Mouse (Mus musculus): ENCODE measurements around the gene Tenm2.

The Tenm2 gene

DNA sequence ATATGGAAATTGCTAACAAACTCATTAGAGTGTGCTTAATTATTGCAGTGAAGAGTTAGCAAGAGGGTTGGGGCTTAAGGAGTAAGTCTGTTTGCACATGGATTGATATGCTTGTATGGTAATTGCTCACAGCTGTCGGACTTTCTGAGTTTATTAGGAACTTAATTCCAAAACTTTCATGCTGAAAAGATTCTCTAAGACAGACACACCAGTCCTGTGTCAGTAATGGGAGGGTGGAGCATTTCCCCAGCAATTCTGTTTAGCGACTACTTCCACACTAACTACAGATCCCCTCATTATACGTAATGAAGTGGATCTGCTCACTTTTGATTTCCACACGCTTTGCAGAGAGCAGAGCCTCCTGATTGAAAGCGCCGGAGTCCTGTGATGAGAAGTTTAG lies 622.0 kb downstream of the Tenm2 start:
- DNase-seq (ENCODE audit: extremely low read depth, low read depth, low spot score), result no peak

DNA sequence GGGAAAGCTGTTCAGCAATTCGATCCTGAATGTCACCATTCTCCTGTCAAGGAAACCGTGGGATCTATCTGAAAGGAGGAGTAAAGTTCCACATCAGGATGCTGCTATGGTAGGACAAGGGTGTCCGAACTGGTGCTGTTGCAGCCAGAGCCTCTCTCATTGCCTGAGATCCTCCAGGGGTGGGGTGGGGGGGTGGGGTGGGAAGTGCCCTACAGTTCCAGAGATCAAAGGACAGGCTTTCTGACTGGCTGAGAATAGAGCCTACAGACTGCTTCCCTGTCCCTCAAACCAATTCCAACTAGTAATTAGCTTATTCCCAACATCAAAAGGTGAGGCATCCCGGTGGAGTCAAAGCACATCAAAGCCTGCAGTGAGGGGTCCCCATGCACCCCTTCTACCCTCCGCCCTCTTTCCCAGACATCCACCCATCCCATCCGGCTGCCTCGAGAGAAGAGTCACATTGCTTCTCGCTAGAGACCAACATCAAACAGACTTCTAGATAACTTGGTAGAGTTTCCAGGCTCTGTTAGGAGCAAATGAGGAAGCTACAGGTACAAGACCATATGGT lies 630.9 kb downstream of the Tenm2 start:
- DNase-seq (ENCODE audit: extremely low read depth, low read depth, low spot score), result no peak

- DNase-seq (ENCODE audit: extremely low read depth, low read depth, low spot score), result no peak
Observed at GRCm38 (mm10) chr11:36604272-36604671, 631.5 kb downstream of the Tenm2 start.

- no peak for DNase-seq (ENCODE audit: extremely low read depth, low read depth, low spot score)
Observed at GRCm38 (mm10) chr11:36592471-36592870, 643.3 kb downstream of the Tenm2 start.

DNA sequence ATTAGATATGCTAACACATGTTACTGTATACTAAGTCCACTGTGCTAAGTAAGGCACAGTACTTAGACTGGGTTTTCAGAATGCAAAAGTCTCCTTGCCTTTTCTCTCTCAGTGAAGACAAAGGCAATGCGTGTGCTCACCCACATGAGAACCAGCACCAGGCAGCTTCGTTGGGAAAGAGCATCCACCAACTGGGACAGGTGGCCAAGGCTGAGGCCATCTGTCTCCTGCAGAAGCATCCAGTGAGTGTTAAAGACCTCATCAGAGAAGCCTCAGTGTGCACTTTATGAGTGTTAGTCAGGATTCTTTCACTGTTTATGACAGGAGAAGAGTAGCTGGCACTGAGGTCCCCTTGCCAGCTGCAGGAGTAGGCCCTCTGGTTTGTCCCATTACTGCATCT lies 669.6 kb downstream of the Tenm2 start:
- DNase-seq (ENCODE audit: extremely low read depth, low read depth, low spot score), result no peak

DNA sequence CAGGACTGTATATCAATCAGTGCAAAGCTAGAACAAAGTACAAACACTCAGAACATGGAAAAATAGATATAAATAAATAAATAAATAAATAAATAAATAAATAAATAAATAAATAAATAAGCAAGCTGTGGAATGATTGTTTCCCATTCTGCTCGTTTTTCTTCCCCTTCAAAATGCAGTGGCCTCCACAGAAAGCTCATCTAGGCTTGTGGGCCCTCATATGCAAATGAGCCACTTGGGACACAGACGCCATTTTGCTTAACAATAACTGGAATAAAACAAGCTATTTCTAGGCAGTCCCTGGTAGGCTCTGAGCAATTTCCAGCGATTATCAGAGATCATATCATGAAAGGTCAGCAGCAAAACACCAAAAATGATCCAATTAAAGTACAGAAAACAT lies 672.9 kb downstream of the Tenm2 start:
- DNase-seq (ENCODE audit: extremely low read depth, low read depth, low spot score), result no peak

DNA sequence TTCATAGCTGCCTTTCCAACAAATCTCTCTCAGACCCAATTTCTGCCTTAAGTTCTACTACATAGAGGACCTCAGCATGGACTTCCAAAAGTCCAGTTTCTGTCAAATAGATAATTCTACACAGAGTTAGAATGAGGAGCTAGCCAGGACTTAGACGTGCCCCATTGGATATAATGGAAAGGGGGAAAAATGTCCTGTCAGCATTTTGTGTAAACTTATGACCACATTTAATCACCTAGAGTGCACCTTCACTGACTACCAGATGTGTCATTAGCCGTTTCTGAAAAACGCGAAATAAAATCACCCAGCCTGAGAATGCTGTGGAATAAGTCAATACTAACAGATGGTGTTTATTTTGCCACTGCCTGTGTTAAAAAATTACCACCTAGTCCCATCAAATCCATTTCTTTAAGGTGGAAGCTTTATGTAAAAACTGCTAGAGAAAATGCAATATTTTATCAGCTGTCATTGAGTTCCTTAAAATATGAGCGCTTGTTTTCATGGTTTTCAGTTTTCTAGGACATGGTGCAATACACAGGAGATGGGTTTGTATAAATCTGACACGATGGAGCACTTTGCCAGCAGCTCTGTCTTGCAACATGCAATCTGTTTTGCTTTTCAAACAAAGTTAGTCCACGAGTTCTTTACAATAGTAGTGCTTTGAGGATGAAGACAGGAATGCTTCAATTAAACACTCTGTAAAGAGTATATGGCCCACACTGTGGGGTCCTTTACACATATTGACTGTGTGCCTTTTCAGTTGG lies 674.8 kb downstream of the Tenm2 start:
- DNase-seq (ENCODE audit: extremely low read depth, low read depth, low spot score), result no peak

- DNase-seq (ENCODE audit: extremely low read depth, low read depth, low spot score), result no peak
Observed at GRCm38 (mm10) chr11:36557316-36557715, 678.4 kb downstream of the Tenm2 start.

- no peak for DNase-seq (ENCODE audit: extremely low read depth, low read depth, low spot score)
Observed at GRCm38 (mm10) chr11:36553286-36553685, 682.5 kb downstream of the Tenm2 start.

GRCm38 (mm10) chr11:36550649-36551048 lies 685.1 kb downstream of the Tenm2 start:
- DNase-seq (ENCODE audit: extremely low read depth, low read depth, low spot score), result no peak

- DNase-seq (ENCODE audit: extremely low read depth, low read depth, low spot score), result no peak
Observed at GRCm38 (mm10) chr11:36549398-36550139, 686.2 kb downstream of the Tenm2 start.

- no peak for DNase-seq (ENCODE audit: extremely low read depth, low read depth, low spot score)
Observed at GRCm38 (mm10) chr11:36548139-36548538, 687.6 kb downstream of the Tenm2 start.

GRCm38 (mm10) chr11:36538144-36538543 lies 697.6 kb downstream of the Tenm2 start:
- DNase-seq (ENCODE audit: extremely low read depth, low read depth, low spot score), result no peak

- DNase-seq (ENCODE audit: extremely low read depth, low read depth, low spot score), result no peak
Observed at GRCm38 (mm10) chr11:36537573-36538133, 698.1 kb downstream of the Tenm2 start.

DNA sequence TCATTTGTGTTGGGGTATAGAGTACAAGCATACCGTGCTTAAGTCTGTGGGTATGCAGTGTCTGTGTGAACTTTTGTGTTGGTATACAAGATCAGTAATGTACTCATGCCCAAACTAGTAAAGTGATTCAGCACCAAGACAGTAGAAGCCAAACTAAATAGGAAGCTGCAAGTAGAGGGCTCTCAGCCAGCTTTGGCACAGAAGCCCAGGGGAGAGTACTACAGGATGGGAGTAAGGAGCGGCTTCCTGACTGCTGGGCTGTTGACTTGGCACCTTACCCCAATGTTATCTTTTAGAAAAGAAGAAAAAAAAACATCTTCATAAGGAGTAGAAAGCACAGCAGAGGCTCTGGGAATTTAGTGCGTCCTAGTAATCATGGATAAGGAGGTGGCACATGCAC lies 700.2 kb downstream of the Tenm2 start:
- DNase-seq (ENCODE audit: extremely low read depth, low read depth, low spot score), result no peak

GRCm38 (mm10) chr11:36531614-36532013 lies 704.1 kb downstream of the Tenm2 start:
- no peak for DNase-seq (ENCODE audit: extremely low read depth, low read depth, low spot score)

- DNase-seq (ENCODE audit: extremely low read depth, low read depth, low spot score), result no peak
Observed at GRCm38 (mm10) chr11:36527509-36527908, 708.3 kb downstream of the Tenm2 start.

DNA sequence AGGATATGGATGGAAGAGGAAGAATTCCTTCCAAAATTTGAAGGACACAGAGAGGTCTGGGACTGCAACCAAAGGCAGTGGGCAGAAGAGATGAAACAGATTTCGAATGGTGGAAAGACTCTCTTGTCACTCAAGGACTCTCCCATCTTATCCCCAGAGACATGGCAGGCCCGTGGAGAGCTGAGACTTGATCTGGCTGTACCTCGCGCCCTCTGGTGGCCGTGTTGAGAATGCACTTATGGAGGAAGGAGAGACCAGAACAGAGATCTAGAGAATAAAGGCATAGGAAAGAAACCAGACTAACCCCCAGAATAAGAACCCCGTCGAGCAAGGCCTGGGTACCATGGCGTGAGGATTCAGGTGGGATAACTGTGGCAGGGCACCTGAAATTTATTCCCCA lies 709.4 kb downstream of the Tenm2 start:
- no peak for DNase-seq (ENCODE audit: extremely low read depth, low read depth, low spot score)

DNA sequence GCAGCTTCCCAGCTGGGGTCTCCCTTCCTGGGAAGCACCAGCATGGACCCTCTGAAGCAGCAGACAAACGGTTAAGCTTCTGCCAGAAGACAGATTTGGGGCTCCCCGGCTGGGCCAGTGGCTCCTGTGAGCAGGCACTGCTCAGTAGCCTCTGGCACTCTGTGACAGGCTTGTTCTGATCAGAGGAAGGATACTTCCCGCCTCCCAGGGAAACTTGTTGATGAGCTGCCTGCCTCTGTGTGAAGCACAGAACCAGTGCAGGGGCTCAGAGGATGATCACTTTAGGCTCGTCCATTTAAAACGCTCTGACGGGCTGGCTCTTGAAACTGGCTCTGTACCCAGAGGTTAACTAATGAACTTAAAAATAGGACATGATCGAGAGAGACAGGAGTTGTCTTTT lies 723.3 kb downstream of the Tenm2 start:
- DNase-seq (ENCODE audit: extremely low read depth, low read depth, low spot score), result no peak

DNA sequence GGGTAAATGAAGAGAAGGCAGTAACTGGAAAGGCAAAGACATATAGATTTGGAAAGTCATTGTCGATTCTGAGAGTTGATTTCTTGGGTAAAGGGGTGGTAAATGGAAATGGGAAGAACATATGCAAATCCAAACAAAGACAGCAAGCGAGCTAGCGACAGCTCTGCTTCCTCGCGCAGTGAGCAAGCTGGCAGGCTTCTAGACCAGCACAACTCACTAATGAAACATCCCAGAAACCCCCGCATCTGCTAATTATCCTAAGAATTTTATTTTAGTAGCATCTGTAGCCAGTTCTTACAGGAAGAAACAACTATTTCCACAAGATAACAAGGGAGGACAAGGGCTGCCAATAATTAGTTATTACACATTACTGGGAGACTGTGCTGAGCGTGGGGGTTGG lies 727.5 kb downstream of the Tenm2 start:
- no peak for DNase-seq (ENCODE audit: extremely low read depth, low read depth, low spot score)

GRCm38 (mm10) chr11:36494898-36495548 lies 740.7 kb downstream of the Tenm2 start:
- no peak for DNase-seq (ENCODE audit: extremely low read depth, low read depth, low spot score)

All from fat pad, adult 2 months (tissue).